Mouse (Mus musculus): ENCODE measurements at regions not wholly inside any gene's neighbourhood (a gene's known extent, or its start where the extent isn't known, plus 50 kb on each side); places are given as distances from the start of the nearest gene placed in this dataset.
"Not testable (repeated sequence)": the region's sequence is repeated elsewhere in the genome, so short reads cannot be mapped to it uniquely, and the experiment has no call there.

- in situ Hi-C loops (cut with MboI, MseI): not testable (repeated sequence)
Observed at GRCm38 (mm10) chr6:67954570-67954969, 419.0 kb upstream of the Tacstd2 start.

- in situ Hi-C loops (cut with MboI, MseI): not testable (repeated sequence)
Observed at GRCm38 (mm10) chr6:67931499-67931898, 395.9 kb upstream of the Tacstd2 start.

- in situ Hi-C loops (cut with MboI, MseI): no loop called here
Observed at GRCm38 (mm10) chr6:67922537-67922936, 386.9 kb upstream of the Tacstd2 start.

GRCm38 (mm10) chr6:67913903-67914302, 378.3 kb upstream of the Tacstd2 start:
- in situ Hi-C loops (cut with MboI, MseI): no loop called here

- in situ Hi-C loops (cut with MboI, MseI): no loop called here
Observed at GRCm38 (mm10) chr6:67913309-67913708, 377.7 kb upstream of the Tacstd2 start.

GRCm38 (mm10) chr6:67896495-67896894, 360.9 kb upstream of the Tacstd2 start:
- in situ Hi-C loops (cut with MboI, MseI): no loop called here

GRCm38 (mm10) chr6:67895858-67896257, 360.3 kb upstream of the Tacstd2 start:
- in situ Hi-C loops (cut with MboI, MseI): no loop called here

- in situ Hi-C loops (cut with MboI, MseI): no loop called here
Observed at GRCm38 (mm10) chr6:67887586-67887985, 352.0 kb upstream of the Tacstd2 start.

GRCm38 (mm10) chr6:67884893-67885292, 349.3 kb upstream of the Tacstd2 start:
- in situ Hi-C loops (cut with MboI, MseI): no loop called here

- in situ Hi-C loops (cut with MboI, MseI): not testable (repeated sequence)
Observed at GRCm38 (mm10) chr6:67881476-67881875, 345.9 kb upstream of the Tacstd2 start.

GRCm38 (mm10) chr6:67857945-67858344, 322.3 kb upstream of the Tacstd2 start:
- in situ Hi-C loops (cut with MboI, MseI): loop anchor here (5.0 kb wide), 1 partner anchor 174 kb away; no protein-coding TSS in a partner anchor

GRCm38 (mm10) chr6:67839486-67839885, 303.9 kb upstream of the Tacstd2 start:
- in situ Hi-C loops (cut with MboI, MseI): not testable (repeated sequence)

GRCm38 (mm10) chr6:67812478-67812877, 276.9 kb upstream of the Tacstd2 start:
- in situ Hi-C loops (cut with MboI, MseI): not testable (repeated sequence)

- in situ Hi-C loops (cut with MboI, MseI): loop anchor here (10.0 kb wide), 1 partner anchor 467 kb away; no protein-coding TSS in a partner anchor
Observed at GRCm38 (mm10) chr6:67791393-67791792, 255.8 kb upstream of the Tacstd2 start.

GRCm38 (mm10) chr6:67790742-67791141, 255.1 kb upstream of the Tacstd2 start:
- in situ Hi-C loops (cut with MboI, MseI): loop anchor here (10.0 kb wide), 1 partner anchor 466 kb away; no protein-coding TSS in a partner anchor

GRCm38 (mm10) chr6:67787091-67787765, 251.6 kb upstream of the Tacstd2 start:
- in situ Hi-C loops (cut with MboI, MseI): no loop called here

GRCm38 (mm10) chr6:67778883-67779282, 243.3 kb upstream of the Tacstd2 start:
- in situ Hi-C loops (cut with MboI, MseI): no loop called here

- in situ Hi-C loops (cut with MboI, MseI): not testable (repeated sequence)
Observed at GRCm38 (mm10) chr6:67754102-67754501, 218.5 kb upstream of the Tacstd2 start.

- in situ Hi-C loops (cut with MboI, MseI): loop anchor here (10.0 kb wide), 1 partner anchor 211 kb away; no protein-coding TSS in a partner anchor
Observed at GRCm38 (mm10) chr6:67725611-67726010, 190.0 kb upstream of the Tacstd2 start.

- in situ Hi-C loops (cut with MboI, MseI): not testable (repeated sequence)
Observed at GRCm38 (mm10) chr6:67698952-67699351, 163.4 kb upstream of the Tacstd2 start.

GRCm38 (mm10) chr6:67690997-67691396, 155.4 kb upstream of the Tacstd2 start:
- in situ Hi-C loops (cut with MboI, MseI): not testable (repeated sequence)

GRCm38 (mm10) chr6:67683105-67683504, 147.5 kb upstream of the Tacstd2 start:
- in situ Hi-C loops (cut with MboI, MseI): not testable (repeated sequence)

GRCm38 (mm10) chr6:67681641-67682040, 146.0 kb upstream of the Tacstd2 start:
- in situ Hi-C loops (cut with MboI, MseI): not testable (repeated sequence)
